Mouse (Mus musculus) E14TG2a.4 (cell line): ENCODE results near the gene Btbd35f7.
"Not testable (repeated sequence)": the region's sequence is repeated elsewhere in the genome, so short reads cannot be mapped to it uniquely, and the experiment has no call there.

Source experiments
- H3K27me3 ChIP-seq: 2 replicates; pipeline ENCODE4 v1.6.1; 2014; ENCODE audit warnings: low read length, control low read depth; ENCODE audit not compliant: insufficient read depth
- H3K36me3 ChIP-seq: 2 replicates; pipeline ENCODE4 v1.6.1; 2014; ENCODE audit warnings: low read length, control low read depth; ENCODE audit not compliant: insufficient read depth
- H3K4me1 ChIP-seq: replicated peaks from 2 replicates; pipeline ENCODE4 v1.6.1; 2014; ENCODE audit warnings: low read depth, low read length, control low read depth
- H3K4me3 ChIP-seq: replicated peaks from 2 replicates; pipeline ENCODE4 v1.5.1; 2014; ENCODE audit warnings: mild to moderate bottlenecking, low read length
- H3K9me3 ChIP-seq: 2 replicates; pipeline ENCODE4 v1.6.1; 2014; ENCODE audit warnings: low read length, control low read depth

Btbd35f7 gene

DNA sequence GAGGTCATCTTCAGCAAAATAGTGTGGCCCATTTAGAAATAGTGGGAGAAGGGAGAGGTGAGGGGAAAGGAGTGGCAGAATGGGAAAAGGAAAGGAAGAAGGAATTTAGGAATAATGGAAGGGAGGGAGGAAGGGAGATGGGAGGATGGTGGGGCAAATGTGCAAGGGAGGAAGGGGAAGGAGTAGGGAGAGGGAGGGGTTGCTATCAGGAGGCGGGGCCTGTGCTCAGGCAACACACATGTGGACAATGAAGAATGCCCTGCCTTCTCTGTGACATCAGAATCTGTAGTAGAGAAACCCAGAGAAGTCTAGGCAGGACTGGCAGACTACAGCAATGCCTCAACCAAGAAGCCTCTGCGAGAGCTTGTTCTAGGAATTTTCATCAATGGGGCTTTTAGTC is at the start of gene Btbd35f7:
Gene Btbd35f7, plus strand, starts transcription at position 301 of the 400 bp plus-strand sequence.
- not testable (repeated sequence) for H3K4me3 ChIP-seq, H3K27me3 ChIP-seq, H3K36me3 ChIP-seq, H3K4me1 ChIP-seq
- peaks cover 13% of the 10 kb centered on the region for H3K9me3 ChIP-seq
